ENCODE assay signal across 8 mouse cellular contexts in the genomic region with DNA sequence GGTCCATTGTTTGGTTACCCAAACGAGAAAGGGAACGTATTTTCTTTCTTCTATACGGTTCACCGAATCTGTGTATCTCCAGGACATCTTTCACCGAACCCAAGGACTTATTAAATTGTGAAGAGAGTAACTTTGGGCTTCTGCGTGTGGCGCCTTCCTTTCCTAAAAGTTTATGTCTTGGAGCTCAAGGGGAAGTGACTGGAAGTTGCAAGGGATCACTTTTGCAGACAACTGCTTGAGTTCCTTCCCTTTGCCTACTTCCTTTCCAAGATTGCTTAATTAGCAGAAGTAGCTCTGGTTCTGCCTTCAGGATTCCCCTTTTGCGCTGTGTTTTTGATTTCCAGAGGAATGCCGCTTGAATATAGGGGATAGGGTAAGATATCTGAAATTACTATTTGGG. TPM values are rescaled to one million over a fixed set of nuclear protein-coding genes. Genes with fewer than 3 reads are reported as not detected.
DNase-seq lines count a peak whose midpoint lies in the region; ATAC-seq and TF ChIP-seq lines count a peak whose summit lies in the region.

No protein-coding gene starts in this region.

- H3K27me3 ChIP-seq in liver, adult 2 months (ENCODE audit: control insufficient read depth, insufficient read depth, low read length): no peaks in the 10 kb centered on the region
- H3K27me3 ChIP-seq in heart, embryonic 10.5 days (ENCODE audit: insufficient read depth, poor library complexity, severe bottlenecking): no peaks in the 10 kb centered on the region
- no peaks in the 10 kb centered on the region for H3K27me3 ChIP-seq in limb, embryonic 15.5 days
- no peaks in the 10 kb centered on the region for H3K27me3 ChIP-seq in neural tube, embryonic 12.5 days (replicated peaks)

- WGBS in liver, adult 2 months: 10% methylated on average over 9 of the region's 9 CpGs
- 14% methylated on average over 9 of the region's 9 CpGs for WGBS in heart, embryonic 10.5 days
- WGBS in limb, embryonic 15.5 days: 13% methylated on average over 9 of the region's 9 CpGs
- WGBS in neural tube, embryonic 12.5 days: 17% methylated on average over 9 of the region's 9 CpGs

- H3K79me2 ChIP-seq in liver, adult 2 months (ENCODE audit: control insufficient read depth, insufficient read depth, low read length): peaks cover 27% of the 10 kb centered on the region; the same call in 1 of the 2 replicates

- peak overlapping the region; percentile 81 for H3K4me2 ChIP-seq in limb, embryonic 15.5 days
- peak overlapping the region; percentile 73 for H3K4me2 ChIP-seq in neural tube, embryonic 12.5 days (replicated peaks)

- intact Hi-C loops in left cerebral cortex, postnatal 4 days (cut with DNase I): no loop called here

- no peak for ATAC-seq in limb, embryonic 15.5 days (ENCODE audit: insufficient number of reproducible peaks, low FRiP score, low TSS enrichment, low read depth)
- ATAC-seq in neural tube, embryonic 12.5 days (ENCODE audit: low FRiP score, low read depth): no peak

- H3K27ac ChIP-seq in liver, adult 2 months (replicated peaks; ENCODE audit: insufficient read depth, low read depth, low read length): peak overlapping the region; percentile 90
- H3K27ac ChIP-seq in heart, embryonic 10.5 days: peak overlapping the region; percentile 90
- peak overlapping the region; percentile 77; the same call in 1 of the 2 replicates for H3K27ac ChIP-seq in limb, embryonic 15.5 days
- H3K27ac ChIP-seq in neural tube, embryonic 12.5 days: no peak overlapping the region

- H3K36me3 ChIP-seq in liver, adult 2 months (ENCODE audit: control insufficient read depth, insufficient read depth, low read length): no peaks in the 10 kb centered on the region
- H3K36me3 ChIP-seq in heart, embryonic 10.5 days: peaks cover 11% of the 10 kb centered on the region
- no peaks in the 10 kb centered on the region for H3K36me3 ChIP-seq in limb, embryonic 15.5 days
- H3K36me3 ChIP-seq in neural tube, embryonic 12.5 days: peaks cover 8% of the 10 kb centered on the region; the same call in 1 of the 2 replicates

- H3K9me3 ChIP-seq in heart, embryonic 10.5 days: no peaks in the 10 kb centered on the region
- no peaks in the 10 kb centered on the region for H3K9me3 ChIP-seq in limb, embryonic 15.5 days
- H3K9me3 ChIP-seq in neural tube, embryonic 12.5 days: no peaks in the 10 kb centered on the region

- H3K4me3 ChIP-seq in liver, adult 2 months (ENCODE audit: insufficient read depth, low read depth, low read length): peak overlapping the region; percentile 88
- H3K4me3 ChIP-seq in heart, embryonic 10.5 days: peak overlapping the region; percentile 96
- peak overlapping the region; percentile 92 for H3K4me3 ChIP-seq in limb, embryonic 15.5 days
- peak overlapping the region; percentile 85 for H3K4me3 ChIP-seq in neural tube, embryonic 12.5 days

- DNase-seq in liver, adult 2 months (ENCODE audit: extremely low read depth, low read depth, low spot score): peak; percentile 50
- DNase-seq in liver: no peak
- DNase-seq in heart, embryonic 10.5 days (ENCODE audit: low spot score): no peak
- no peak for DNase-seq in natural killer cell, adult 2 months (ENCODE audit: low spot score in 2 of 2)
- DNase-seq in left cerebral cortex, postnatal 4 days: no peak
- DNase-seq in embryo, embryonic 10 days (ENCODE audit: low spot score): no peak

- no peak for TF ChIP-seq CTCF in liver, adult 2 months (IDR thresholded peaks at IDR 0.05; ENCODE audit: low read depth, low read length)

- peaks cover 9% of the 10 kb centered on the region for H3K4me1 ChIP-seq in liver, adult 2 months (ENCODE audit: control insufficient read depth, insufficient read depth, low read length)
- peaks cover 25% of the 10 kb centered on the region for H3K4me1 ChIP-seq in heart, embryonic 10.5 days
- H3K4me1 ChIP-seq in limb, embryonic 15.5 days: peaks cover 18% of the 10 kb centered on the region
- peaks cover 12% of the 10 kb centered on the region for H3K4me1 ChIP-seq in neural tube, embryonic 12.5 days

- peak overlapping the region; percentile 89 for H3K9ac ChIP-seq in liver, adult 2 months (ENCODE audit: low read depth, low read length)
- H3K9ac ChIP-seq in limb, embryonic 15.5 days: peak overlapping the region; percentile 76
- H3K9ac ChIP-seq in neural tube, embryonic 12.5 days: peak overlapping the region; percentile 79

- no peak for TF ChIP-seq POLR2A in liver, adult 2 months (IDR thresholded peaks at IDR 0.05; ENCODE audit: extremely low read depth, insufficient read depth, low read length)

RNA-seq across cellular contexts. Expression of a gene that starts 0.9 kb away (rescaled TPM):
- 10.7 and 11.5 TPM in 2 replicates for total RNA-seq in liver, adult 2 months (2014; rRNA removed)
- polyA plus RNA-seq in liver, adult 2 months (2012; rRNA removed): 4.8 and 6.1 TPM in 2 replicates
- 8.9 and 9.5 TPM in 2 replicates for polyA plus RNA-seq in heart, embryonic 10.5 days (2016; fragmentation: Nextera tagmentation; extraction: Ambion mirVana)
- 8.7 and 9.8 TPM in 2 replicates for polyA plus RNA-seq in limb, embryonic 15.5 days (2015; fragmentation: Nextera tagmentation; extraction: Ambion mirVana)
- 12.5 and 13.0 TPM in 2 replicates for polyA plus RNA-seq in neural tube, embryonic 12.5 days (2016; fragmentation: Nextera tagmentation; extraction: Ambion mirVana)
- total RNA-seq in left cerebral cortex, postnatal 4 days (2021): 10 to 100 TPM; 15.6 to 15.8 TPM
